ENCODE assay signal across 12 mouse cellular contexts in the genomic region with DNA sequence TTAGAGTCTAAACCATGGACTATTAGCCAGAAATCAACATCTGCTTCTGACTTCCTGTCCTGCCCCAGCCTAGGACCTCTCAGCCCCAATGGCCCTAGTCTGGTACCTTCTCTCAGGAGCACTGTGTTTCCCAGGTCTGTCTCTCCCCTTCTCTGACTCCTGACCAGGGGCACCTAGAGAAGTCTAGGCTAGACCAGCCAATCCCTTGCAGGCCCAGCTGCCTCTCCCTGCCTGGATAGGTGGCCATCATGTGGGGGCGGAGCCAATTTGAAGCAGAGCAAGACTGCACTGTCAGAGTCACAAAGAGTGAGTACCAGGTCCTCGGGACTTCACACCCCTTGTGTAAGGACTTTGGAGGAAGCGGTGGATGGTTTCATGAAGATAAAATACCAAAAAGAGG. TPM values are rescaled to one million over a fixed set of nuclear protein-coding genes. Genes with fewer than 3 reads are reported as not detected.
DNase-seq lines count a peak whose midpoint lies in the region; ATAC-seq lines count a peak whose summit lies in the region.
"Had no signal": no experiment of that assay in that cellular context is flagged by ENCODE, and none has a peak within 500 bp of the region (broad histone marks: within the 10 kb centered on the region; RNA-seq: fewer than 3 reads in every experiment).

A gene (minus strand): TSS at position 154 of the 400 bp plus-strand sequence.

- H3K36me3 ChIP-seq in forebrain, embryonic 10.5 days (replicated peaks), result no peaks in the 10 kb centered on the region
- H3K36me3 ChIP-seq in embryonic facial prominence, embryonic 10.5 days (replicated peaks), result no peaks in the 10 kb centered on the region
- H3K36me3 ChIP-seq: embryonic facial prominence, embryonic 15.5 days; stomach, embryonic 15.5 days had no signal

- H3K27me3 ChIP-seq in forebrain, embryonic 10.5 days (ENCODE audit: poor library complexity, severe bottlenecking), result no peaks in the 10 kb centered on the region
- no peaks in the 10 kb centered on the region for H3K27me3 ChIP-seq in embryonic facial prominence, embryonic 10.5 days (replicated peaks; ENCODE audit: low read depth, poor library complexity, severe bottlenecking)
- H3K27me3 ChIP-seq: embryonic facial prominence, embryonic 15.5 days; stomach, embryonic 15.5 days had no signal

- peak; percentile 72 to 73 for DNase-seq in spleen, adult 18-20 months
- DNase-seq in spleen, adult 12 weeks (ENCODE audit: low spot score), result no peak
- DNase-seq in lung, postnatal 36 days, result peak; percentile 66
- peak; percentile 84 to 86 for DNase-seq in spleen, postnatal 36 days (ENCODE audit: low spot score in 2 of 2)
- no peak for DNase-seq in forebrain, embryonic 10.5 days (ENCODE audit: extremely low spot score, low spot score)
- no peak for DNase-seq in embryonic facial prominence, embryonic 10.5 days (ENCODE audit: low spot score)
- no peak for DNase-seq in layer of hippocampus, postnatal 25 days (ENCODE audit: extremely low spot score in 1 of 2, low spot score in 1 of 2)
- DNase-seq: cerebellum, postnatal 10 days had no signal

- no peaks in the 10 kb centered on the region for H3K4me1 ChIP-seq in forebrain, embryonic 10.5 days
- H3K4me1 ChIP-seq in embryonic facial prominence, embryonic 10.5 days, result no peaks in the 10 kb centered on the region
- H3K4me1 ChIP-seq: embryonic facial prominence, embryonic 15.5 days; stomach, embryonic 15.5 days had no signal

- ATAC-seq in erythroblast, adult 5-6 weeks (replicated peaks; ENCODE audit: low FRiP score, poor library complexity, severe bottlenecking), result no peak

- no peak within 1 kb of the TSS for H3K27ac ChIP-seq in forebrain, embryonic 10.5 days
- no peak within 1 kb of the TSS for H3K27ac ChIP-seq in embryonic facial prominence, embryonic 10.5 days (replicated peaks)
- H3K27ac ChIP-seq: embryonic facial prominence, embryonic 15.5 days; stomach, embryonic 15.5 days had no signal

- WGBS in forebrain, embryonic 10.5 days, result 76% methylated on average over 3 of the region's 3 CpGs
- 71% methylated on average over 3 of the region's 3 CpGs for WGBS in embryonic facial prominence, embryonic 10.5 days

- no peaks in the 10 kb centered on the region for H3K9me3 ChIP-seq in forebrain, embryonic 10.5 days
- H3K9me3 ChIP-seq in embryonic facial prominence, embryonic 10.5 days, result no peaks in the 10 kb centered on the region
- H3K9me3 ChIP-seq: embryonic facial prominence, embryonic 15.5 days; stomach, embryonic 15.5 days had no signal

- H3K4me3 ChIP-seq in forebrain, embryonic 10.5 days, result no peak within 1 kb of the TSS
- H3K4me3 ChIP-seq in embryonic facial prominence, embryonic 10.5 days, result no peak within 1 kb of the TSS
- H3K4me3 ChIP-seq: embryonic facial prominence, embryonic 15.5 days; stomach, embryonic 15.5 days had no signal

RNA-seq across cellular contexts. Expression of the gene that starts here (rescaled TPM):
- 15.3 and 25.2 TPM in 2 replicates for total RNA-seq in erythroblast, adult 5-6 weeks (2015; ENCODE audit: low replicate concordance)
- total RNA-seq in erythroblast, adult 5-6 weeks (2017; ENCODE audit: low replicate concordance), result 7.7 and 10.3 TPM in 2 replicates
- polyA plus RNA-seq in forebrain, embryonic 10.5 days (2016; fragmentation: Nextera tagmentation; extraction: Ambion mirVana), result 0.32 and 0.45 TPM in 2 replicates
- 0.31 and 0.50 TPM in 2 replicates for polyA plus RNA-seq in embryonic facial prominence, embryonic 10.5 days (2016; fragmentation: Nextera tagmentation; extraction: Ambion mirVana)
- total RNA-seq in layer of hippocampus, postnatal 25 days (2021), result not detected
- total RNA-seq: left cerebral cortex, postnatal 36 days had no signal

Comparison
In these comparisons a context has a peak if more than half of its experiments do, and no peak if none do; other contexts are left out.
1. RNA of the gene that starts here (total RNA-seq): 7.7 to 25.2 TPM in erythroblast, adult 5-6 weeks; not detected in layer of hippocampus, postnatal 25 days; every median in the first group is over 4 times any median in the second.
2. DNase-seq: peak in spleen, adult 18-20 months (2 of 2), lung, postnatal 36 days (single experiment) and spleen, postnatal 36 days (2 of 2); none in spleen, adult 12 weeks (single experiment), forebrain, embryonic 10.5 days (single experiment), embryonic facial prominence, embryonic 10.5 days (single experiment) and layer of hippocampus, postnatal 25 days (0 of 2).